Mouse (Mus musculus) hindbrain, embryonic 13.5 days (tissue): ENCODE measurements around the gene Tmem141. TPM values are rescaled to one million over a fixed set of nuclear protein-coding genes. Genes with fewer than 3 reads are reported as not detected.
A peak's percentile ranks its signal among the peaks of the same experiment; 100 is the strongest.

Experiments used
- ATAC-seq: fragments of 200-750 bp; cut with Nextera tagmentation; 2 replicates; pipeline ENCODE4 v1.8.0; 2017; ENCODE audit warnings: moderate TSS enrichment; ENCODE audit not compliant: low FRiP score
- H3K27ac ChIP-seq: fragments of 300-500 bp; sonication (generic); 2 replicates; pipeline ENCODE4 v1.5.1; 2015; ENCODE audit warnings: inconsistent platforms, mild to moderate bottlenecking, moderate library complexity
- H3K27me3 ChIP-seq: fragments of 300-500 bp; sonication (generic); 2 replicates; pipeline ENCODE4 v1.6.1; 2015; ENCODE audit warnings: mild to moderate bottlenecking, inconsistent platforms
- H3K36me3 ChIP-seq: fragments of 300-500 bp; sonication (generic); 2 replicates; pipeline ENCODE4 v1.6.1; 2015; ENCODE audit warnings: mild to moderate bottlenecking, inconsistent platforms
- H3K4me1 ChIP-seq: fragments of 300-500 bp; sonication (generic); replicated peaks from 2 replicates; pipeline ENCODE4 v1.6.1; 2015; ENCODE audit warnings: inconsistent platforms
- H3K4me2 ChIP-seq: fragments of 300-500 bp; sonication (generic); 2 replicates; pipeline ENCODE4 v1.6.1; 2015; ENCODE audit warnings: inconsistent platforms, mild to moderate bottlenecking, moderate library complexity
- H3K4me3 ChIP-seq: fragments of 300-500 bp; sonication (generic); 2 replicates; pipeline ENCODE4 v1.5.1; 2015; ENCODE audit warnings: mild to moderate bottlenecking, inconsistent platforms
- H3K9ac ChIP-seq: fragments of 300-500 bp; sonication (generic); 2 replicates; pipeline ENCODE4 v1.6.1; 2015; ENCODE audit warnings: mild to moderate bottlenecking, inconsistent platforms
- H3K9me3 ChIP-seq: fragments of 300-500 bp; sonication (generic); 2 replicates; pipeline ENCODE4 v1.6.1; 2016; ENCODE audit warnings: inconsistent platforms
- WGBS: fragments of 180-500 bp; shearing (Covaris S2); methylation state at CpG from one replicate; pipeline ENCODE4 v1.1.7; 2015; 5-methylcytosine and 5-hydroxymethylcytosine counted together
- polyA plus RNA-seq: library from polyadenylated mRNA; unstranded; fragments of >200 nt; fragmentation: Nextera tagmentation; extraction: Ambion mirVana; gene quantifications from 2 replicates; pipeline ENCODE4 v1.2.1, GENCODE M21; 2015

Tmem141 gene
- polyA plus RNA-seq, 1 experiment from 2014 or later: 35.0 TPM

DNA sequence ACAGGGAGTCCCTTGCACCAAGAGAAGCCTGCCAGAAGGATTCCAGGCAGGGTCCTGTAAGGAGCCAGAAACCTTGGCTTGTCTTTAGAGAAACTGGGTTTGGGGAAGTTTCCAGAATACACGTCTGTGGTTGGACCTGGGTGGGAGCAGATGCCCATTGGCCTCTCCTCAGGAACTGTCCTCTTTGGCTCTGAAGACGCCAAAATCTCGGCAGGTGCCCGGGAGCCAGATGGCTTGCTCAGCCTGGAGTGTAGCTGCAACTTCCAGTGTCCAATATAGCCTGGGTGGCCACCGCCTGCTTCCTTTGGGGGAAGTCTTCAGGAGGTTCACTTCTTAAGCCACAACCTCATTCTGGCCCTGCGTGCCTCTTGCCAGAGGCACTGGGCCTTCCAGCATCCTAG lies 39.9 kb downstream of the Tmem141 start:
- peak overlapping the region; percentile 39; the same call in 1 of the 2 replicates for H3K9ac ChIP-seq
- no peak; the same call in 1 of the 2 replicates for ATAC-seq
- peak overlapping the region; percentile 65 for H3K27ac ChIP-seq
- peaks cover 41% of the 10 kb centered on the region for H3K27me3 ChIP-seq
- no peak overlapping the region; the same call in 1 of the 2 replicates for H3K4me3 ChIP-seq
- H3K9me3 ChIP-seq: no peaks in the 10 kb centered on the region
- peak overlapping the region; percentile 65; the same call in 1 of the 2 replicates for H3K4me2 ChIP-seq
- peaks cover 68% of the 10 kb centered on the region for H3K4me1 ChIP-seq
- 31% methylated on average over 6 of the region's 6 CpGs for WGBS
- H3K36me3 ChIP-seq: peaks cover 38% of the 10 kb centered on the region

DNA sequence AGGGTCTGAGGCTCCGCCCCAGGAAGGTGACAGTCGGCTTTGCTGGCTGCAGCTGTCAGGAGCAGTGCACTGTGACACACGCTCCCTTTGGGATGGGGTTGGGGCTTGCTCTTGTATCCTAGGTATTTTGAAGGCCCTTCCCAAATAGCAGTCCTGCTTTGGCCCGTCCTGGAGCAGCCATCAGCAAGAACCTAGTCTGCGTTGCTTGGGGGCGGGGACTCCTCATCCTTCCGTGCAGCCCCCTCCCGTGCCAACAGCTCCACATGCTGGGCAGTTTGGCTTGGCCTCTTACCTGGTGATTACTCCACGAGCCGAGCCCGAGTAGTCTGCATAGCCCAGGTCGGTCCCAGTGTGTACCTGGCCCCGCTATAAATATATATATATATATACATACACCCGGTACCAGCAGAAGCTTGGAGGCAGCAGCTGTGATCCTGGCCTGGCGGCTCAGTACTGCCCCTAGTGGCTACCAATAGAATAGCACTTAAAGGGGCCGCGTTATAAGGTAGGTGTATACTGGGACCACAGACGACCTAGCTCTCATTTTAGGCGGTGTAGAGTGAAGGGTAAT lies 40.4 kb downstream of the Tmem141 start, which contains the start of gene Ajm1:
TSS of gene Ajm1 (minus strand) at position 464 of the 571 bp plus-strand sequence.
- H3K4me2 ChIP-seq: peak within 1 kb of the TSS; percentile 65
- 8% methylated on average over 19 of the region's 19 CpGs for WGBS
- H3K9me3 ChIP-seq: no peaks in the 10 kb centered on the region
- peaks cover 68% of the 10 kb centered on the region for H3K4me1 ChIP-seq
- H3K4me3 ChIP-seq: peak within 1 kb of the TSS; percentile 52
- H3K36me3 ChIP-seq: peaks cover 33% of the 10 kb centered on the region
- H3K27me3 ChIP-seq: peaks cover 46% of the 10 kb centered on the region
- peak within 1 kb of the TSS; percentile 75 for H3K9ac ChIP-seq
- peak within 1 kb of the TSS; percentile 65 for H3K27ac ChIP-seq
- peak; percentile 75 for ATAC-seq

DNA sequence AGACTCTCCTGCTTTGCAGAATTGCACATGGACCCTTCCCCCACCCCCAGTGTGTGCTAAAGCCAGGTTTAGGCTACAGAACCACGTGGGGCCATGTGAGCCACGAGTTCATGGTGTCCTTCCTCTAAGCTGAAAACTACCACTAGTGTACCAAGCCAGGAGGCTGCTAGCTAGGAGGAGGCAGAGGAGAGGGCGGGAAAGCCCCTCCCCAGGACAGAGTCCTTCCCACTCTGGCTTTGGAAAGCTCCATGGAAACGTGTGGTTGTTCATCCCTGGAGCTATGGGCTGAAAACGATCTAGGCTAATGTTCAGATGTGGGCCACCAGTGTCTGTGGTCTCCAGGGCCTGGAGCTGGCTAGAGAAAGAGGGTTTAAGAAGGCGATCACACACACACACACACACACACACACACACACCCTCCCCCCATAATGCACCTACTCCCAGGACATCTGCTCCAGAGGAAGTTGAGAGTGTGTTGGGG lies 41.1 kb downstream of the Tmem141 start:
- Histone ChIP-seq H3K9me3 (no peaks in the 10 kb centered on the region), H3K4me2 (peak overlapping the region; percentile 65), H3K9ac (peak overlapping the region; percentile 75), H3K36me3 (peaks cover 27% of the 10 kb centered on the region), H3K27ac (no peak overlapping the region), H3K4me3 (peak overlapping the region; percentile 52), H3K27me3 (peaks cover 53% of the 10 kb centered on the region), H3K4me1 (peaks cover 74% of the 10 kb centered on the region)
- ATAC-seq: no peak
- WGBS: 44% methylated on average over 6 of the region's 6 CpGs

DNA sequence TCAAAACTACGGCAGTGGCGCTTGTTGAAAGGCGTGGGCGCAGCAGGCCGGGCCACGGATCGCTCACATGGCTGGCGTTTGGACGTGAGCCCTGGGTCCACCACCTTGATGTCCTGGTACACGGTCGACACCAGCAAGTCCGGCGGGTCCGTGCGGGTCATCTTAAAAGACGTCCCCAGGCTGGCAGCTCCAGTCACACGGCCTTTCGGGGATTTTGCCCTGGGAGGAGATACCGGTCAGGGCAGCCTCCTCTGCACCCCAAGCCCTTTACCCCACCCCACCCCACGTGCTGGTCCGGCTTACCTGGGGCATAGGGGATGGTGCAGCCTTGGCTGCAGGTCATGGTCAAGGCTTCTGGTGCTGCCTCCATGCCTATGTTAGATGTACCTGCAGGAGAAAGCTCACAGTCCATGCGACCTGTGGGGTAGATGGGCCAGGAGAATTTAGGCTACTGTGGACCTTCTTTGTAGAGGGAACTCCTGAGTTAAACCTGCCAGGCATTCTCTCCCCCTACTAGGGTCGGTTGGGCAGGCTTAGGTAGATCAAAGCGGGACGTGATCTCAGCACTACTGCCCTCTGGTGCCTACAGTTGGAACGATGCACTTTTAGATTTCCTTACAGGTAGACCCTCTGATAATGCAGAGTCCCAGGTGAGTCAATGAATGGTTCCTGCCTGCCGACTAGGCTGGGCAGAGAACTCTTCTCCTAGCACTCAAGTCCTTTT lies 41.9 kb downstream of the Tmem141 start:
- Histone ChIP-seq H3K27me3 (peaks cover 55% of the 10 kb centered on the region), H3K4me1 (peaks cover 79% of the 10 kb centered on the region), H3K4me2 (peak overlapping the region; percentile 37), H3K4me3 (peak overlapping the region; percentile 52), H3K9me3 (no peaks in the 10 kb centered on the region), H3K27ac (no peak overlapping the region), H3K9ac (peak overlapping the region; percentile 39; the same call in 1 of the 2 replicates), H3K36me3 (peaks cover 20% of the 10 kb centered on the region)
- no peak for ATAC-seq
- 4% methylated on average over 27 of the region's 27 CpGs for WGBS

DNA sequence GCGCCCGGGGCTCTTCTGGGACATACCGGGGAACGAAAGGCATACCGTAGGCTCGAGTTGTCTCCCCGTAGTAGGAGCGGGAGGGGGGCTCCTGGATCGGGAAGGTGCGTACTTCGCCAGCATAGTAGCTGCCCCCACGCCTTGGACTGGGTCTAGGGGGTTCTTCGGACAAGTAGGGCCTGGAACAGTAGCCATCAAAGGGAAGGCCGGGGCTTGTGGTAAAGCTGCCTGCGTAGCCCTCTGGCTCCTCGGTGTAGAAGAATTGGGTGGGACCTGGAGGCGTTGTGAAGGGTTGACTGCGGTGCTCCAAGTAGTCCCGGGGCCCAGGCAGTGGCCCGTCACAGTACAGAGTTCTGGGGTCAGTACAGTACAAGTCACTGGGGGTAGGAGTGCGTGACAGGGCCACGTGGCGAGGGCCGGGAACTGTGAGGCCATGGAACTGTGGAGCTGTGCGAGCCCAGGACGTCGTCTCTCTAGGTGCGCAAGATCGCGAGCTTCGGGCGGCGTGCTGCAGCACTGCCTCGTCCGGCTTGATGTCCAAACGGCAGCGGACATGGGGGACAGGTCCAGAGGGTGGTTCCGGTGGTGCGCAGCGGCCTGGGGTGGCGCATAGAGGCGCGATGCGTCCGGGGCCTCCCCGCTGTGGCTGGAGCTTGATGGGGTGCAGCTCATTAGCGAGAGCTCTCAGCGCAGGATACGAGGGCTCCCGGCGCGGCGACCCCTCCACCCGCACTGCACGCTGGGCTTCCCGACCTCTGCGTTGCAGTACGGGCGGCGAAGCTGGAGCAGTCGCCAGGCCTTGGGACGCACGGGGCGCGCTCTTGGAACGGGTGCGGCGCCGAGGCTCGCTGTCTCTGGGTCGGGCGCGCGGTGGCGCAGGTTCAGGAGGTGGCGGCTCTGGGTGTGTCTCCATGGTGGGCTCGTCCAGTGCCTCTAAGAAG lies 42.7 kb downstream of the Tmem141 start:
- WGBS: 5% methylated on average over 75 of the region's 77 CpGs
- no peak for ATAC-seq
- H3K4me1 ChIP-seq: peaks cover 81% of the 10 kb centered on the region

DNA sequence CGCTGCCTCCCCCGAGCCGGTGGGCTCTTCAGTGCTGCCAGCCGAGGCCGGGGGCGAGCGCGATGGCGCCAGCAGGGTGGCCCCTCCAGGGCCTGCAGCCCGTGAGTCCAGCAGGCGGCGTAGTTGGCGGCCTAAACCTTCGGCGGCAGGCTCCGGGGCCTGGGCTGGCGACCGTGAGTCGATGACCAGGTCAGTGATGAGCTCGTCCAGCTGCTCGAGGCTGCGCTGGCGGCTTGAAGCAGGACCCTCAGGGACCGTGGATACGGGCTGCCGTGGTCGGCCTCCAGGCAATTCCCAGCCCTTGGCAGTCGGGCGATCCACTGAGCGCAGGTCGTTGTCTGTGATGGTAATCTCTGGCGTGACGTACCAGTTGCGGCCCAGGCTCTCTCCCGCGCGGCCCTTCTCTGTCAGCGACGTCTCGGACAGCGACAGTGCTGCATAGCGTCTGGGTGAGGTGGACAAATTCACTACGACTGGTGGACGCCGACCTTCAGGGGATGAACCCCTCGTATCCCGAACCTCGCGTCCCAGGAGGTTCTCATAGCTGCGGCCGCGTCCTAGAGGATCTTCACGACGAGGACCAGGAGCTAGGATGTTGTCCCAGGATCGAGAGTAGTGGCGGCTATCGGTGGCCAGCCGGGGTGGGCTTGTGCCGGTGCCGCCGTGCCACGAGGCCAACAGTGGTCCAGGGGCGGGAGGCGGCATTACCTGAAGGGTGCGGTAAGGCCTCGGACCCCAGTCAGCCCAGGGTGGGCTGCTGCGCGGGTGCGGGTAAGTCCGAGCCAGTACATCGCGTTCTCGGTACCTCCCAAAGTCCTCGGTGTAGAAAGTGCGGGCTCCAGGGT lies 43.6 kb downstream of the Tmem141 start:
- ATAC-seq: no peak
- peak overlapping the region; percentile 40 for H3K4me2 ChIP-seq
- peaks cover 55% of the 10 kb centered on the region for H3K27me3 ChIP-seq
- 6% methylated on average over 71 of the region's 75 CpGs for WGBS
- peaks cover 82% of the 10 kb centered on the region for H3K4me1 ChIP-seq
- peak overlapping the region; percentile 27 for H3K4me3 ChIP-seq
- peaks cover 3% of the 10 kb centered on the region for H3K36me3 ChIP-seq
- peak overlapping the region; percentile 55; the same call in 1 of the 2 replicates for H3K9ac ChIP-seq
- no peaks in the 10 kb centered on the region for H3K9me3 ChIP-seq
- H3K27ac ChIP-seq: no peak overlapping the region

More for the DNA sequence above, 42.7 kb downstream of the Tmem141 start:
- no peak overlapping the region for H3K27ac ChIP-seq
- peak overlapping the region; percentile 27 for H3K4me3 ChIP-seq
- H3K27me3 ChIP-seq: peaks cover 55% of the 10 kb centered on the region
- peak overlapping the region; percentile 37 for H3K4me2 ChIP-seq
- no peaks in the 10 kb centered on the region for H3K9me3 ChIP-seq
- H3K9ac ChIP-seq: 0 out of 2 replicates have a peak overlapping the region, but pooled peaks have one; percentile 39
- H3K36me3 ChIP-seq: peaks cover 11% of the 10 kb centered on the region

DNA sequence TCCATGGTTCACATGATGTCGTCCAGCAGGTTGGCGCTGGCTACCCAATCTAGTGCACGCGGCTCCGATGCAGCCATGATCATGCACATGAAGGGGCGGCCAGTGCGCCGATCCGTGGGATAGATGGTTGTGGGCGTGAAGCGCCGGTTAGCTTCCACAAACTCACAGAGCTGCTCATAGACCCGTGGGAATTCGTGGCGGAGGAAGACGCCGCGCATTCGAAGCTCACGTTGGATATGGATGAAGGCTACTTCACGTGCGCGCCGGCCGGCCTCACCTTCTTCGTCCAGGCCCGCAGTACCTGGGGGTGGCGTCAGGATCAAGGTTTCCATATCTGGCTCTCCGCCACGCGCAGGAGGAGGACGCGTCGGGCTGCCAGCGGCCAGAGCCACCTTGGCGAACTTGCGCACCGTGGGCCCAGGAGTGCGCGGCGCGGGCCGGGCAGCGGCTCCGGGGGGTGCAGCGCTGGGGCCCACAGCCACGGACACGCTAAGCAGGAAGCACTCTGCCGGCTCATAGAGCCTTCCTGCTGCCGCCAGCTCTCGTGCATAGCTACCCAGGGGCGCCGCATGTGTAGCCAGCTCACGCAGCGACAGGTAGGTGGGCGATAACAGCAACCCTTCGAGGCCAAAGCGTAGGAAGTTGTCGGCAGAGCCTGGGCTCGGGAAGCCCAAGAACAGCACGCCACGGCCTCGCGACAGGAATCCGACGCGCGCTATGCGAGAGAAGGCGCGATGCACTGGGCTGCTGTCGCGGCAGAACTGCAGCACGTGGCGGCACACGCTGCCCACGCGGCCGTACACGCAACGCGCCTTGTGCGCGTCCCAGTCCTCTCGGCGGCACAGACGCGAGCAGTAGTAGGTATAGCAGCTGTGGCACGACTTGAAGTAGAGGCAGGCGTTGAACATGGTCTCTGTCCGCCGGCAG lies 44.6 kb downstream of the Tmem141 start:
- no peak for ATAC-seq
- peak overlapping the region; percentile 55; the same call in 1 of the 2 replicates for H3K9ac ChIP-seq
- H3K27ac ChIP-seq: no peak overlapping the region
- H3K9me3 ChIP-seq: no peaks in the 10 kb centered on the region
- H3K36me3 ChIP-seq: no peaks in the 10 kb centered on the region; the same call in 1 of the 2 replicates
- peak overlapping the region; percentile 40 for H3K4me2 ChIP-seq
- peak overlapping the region; percentile 27 for H3K4me3 ChIP-seq
- peaks cover 79% of the 10 kb centered on the region for H3K4me1 ChIP-seq
- 15% methylated on average over 92 of the region's 92 CpGs for WGBS
- peaks cover 55% of the 10 kb centered on the region for H3K27me3 ChIP-seq

DNA sequence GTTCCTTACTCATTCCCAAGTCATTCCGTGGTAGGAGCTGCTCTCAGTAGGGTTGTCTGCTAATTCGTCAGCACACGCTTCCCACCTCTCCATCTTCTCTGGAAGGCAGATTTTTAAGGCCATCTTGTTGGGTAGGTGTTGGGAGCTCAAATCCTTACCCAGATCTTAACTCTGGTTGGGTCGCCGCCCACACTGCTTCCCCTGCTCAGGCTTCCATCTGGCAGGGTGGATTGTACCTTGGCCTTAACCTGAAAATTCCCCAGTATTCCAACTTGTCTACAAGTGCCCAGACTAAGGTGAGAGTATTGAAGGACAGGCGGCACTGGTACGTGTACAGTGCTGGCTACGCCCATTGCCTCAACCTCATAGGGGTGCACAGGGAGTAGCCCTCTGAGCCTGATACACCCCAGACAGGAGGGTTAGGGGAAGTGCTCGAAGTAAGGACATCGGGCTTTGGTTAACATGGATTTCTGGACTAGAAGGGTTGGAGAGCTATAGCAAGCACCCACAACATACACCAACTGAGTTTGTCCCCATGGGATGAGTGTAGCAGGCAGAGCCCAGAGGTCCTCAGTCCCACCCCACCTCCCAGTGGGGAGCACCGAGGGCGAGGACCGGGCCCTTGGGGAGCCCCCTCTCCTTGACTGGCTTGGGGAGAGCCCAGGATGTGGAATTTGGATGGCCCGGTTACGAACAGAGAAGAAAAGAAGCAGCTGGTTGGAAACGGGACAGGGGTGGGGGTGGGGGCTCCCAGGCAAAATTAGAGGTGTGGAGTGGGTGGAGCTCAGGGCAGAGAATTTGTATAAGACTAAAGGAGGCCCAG lies 45.6 kb downstream of the Tmem141 start:
- Histone ChIP-seq H3K4me2 (peak overlapping the region; percentile 96), H3K9me3 (no peaks in the 10 kb centered on the region), H3K36me3 (peaks cover 9% of the 10 kb centered on the region), H3K4me3 (no peak overlapping the region), H3K9ac (peak overlapping the region; percentile 81; the same call in 1 of the 2 replicates), H3K27ac (no peak overlapping the region), H3K4me1 (peaks cover 71% of the 10 kb centered on the region), H3K27me3 (peaks cover 55% of the 10 kb centered on the region)
- ATAC-seq: no peak
- 73% methylated on average over 16 of the region's 16 CpGs for WGBS

DNA sequence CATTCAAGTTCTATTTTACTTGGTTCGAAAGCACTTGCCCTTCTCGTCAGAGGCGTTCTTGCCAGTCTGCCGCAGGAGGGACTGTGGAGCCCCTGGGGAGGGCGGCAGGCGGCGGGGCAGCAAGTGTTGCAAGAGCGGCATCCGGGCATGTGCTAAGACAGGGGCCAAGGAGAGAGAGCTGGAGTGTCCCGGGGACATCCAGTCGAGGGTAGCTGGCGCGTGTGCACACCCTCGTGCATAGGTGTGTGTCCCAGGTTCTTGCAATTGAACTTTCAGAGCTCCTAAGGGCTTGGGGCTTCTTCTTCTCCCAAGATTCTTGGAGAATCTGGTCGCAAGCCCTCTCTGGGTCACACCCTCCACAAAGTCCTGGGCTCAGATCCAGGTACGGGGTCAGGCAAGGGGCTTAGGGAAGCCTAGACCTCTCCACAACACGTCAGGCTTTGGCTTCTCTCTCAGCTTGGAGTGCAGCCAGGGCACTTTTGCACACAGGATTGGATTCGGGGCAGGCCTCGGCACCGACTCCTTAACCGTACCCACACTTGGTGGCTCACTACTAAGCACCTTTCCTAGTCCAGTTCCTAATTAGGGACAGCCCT lies 46.3 kb downstream of the Tmem141 start:
- Histone ChIP-seq H3K9ac (peak overlapping the region; percentile 81), H3K36me3 (peaks cover 15% of the 10 kb centered on the region), H3K9me3 (no peaks in the 10 kb centered on the region), H3K4me3 (peak overlapping the region; percentile 64), H3K27me3 (peaks cover 50% of the 10 kb centered on the region), H3K4me1 (peaks cover 64% of the 10 kb centered on the region), H3K27ac (peak overlapping the region; percentile 91), H3K4me2 (peak overlapping the region; percentile 96)
- ATAC-seq: no peak
- 10% methylated on average over 21 of the region's 21 CpGs for WGBS
